Mouse (Mus musculus) kidney, postnatal 0 days (tissue): Measurements from ENCODE around the gene Cd3e. TPM values are rescaled to one million over a fixed set of nuclear protein-coding genes. Genes with fewer than 3 reads are reported as not detected.

Experiments
- ATAC-seq: fragments of 200-750 bp; cut with Nextera tagmentation; replicated peaks from 2 replicates; pipeline ENCODE4 v1.8.0; 2017; ENCODE audit warnings: low read depth, moderate number of reproducible peaks, moderate TSS enrichment, moderate library complexity; ENCODE audit not compliant: low FRiP score
- DNase-seq: peaks from one replicate; pipeline ENCODE4 v3.0.0-alpha.2; 2016; ENCODE audit warnings: low spot score
- H3K27ac ChIP-seq: fragments of 300-500 bp; sonication (generic); 2 replicates; pipeline ENCODE4 v1.5.1; 2014; ENCODE audit warnings: mild to moderate bottlenecking
- H3K27me3 ChIP-seq: fragments of 300-500 bp; sonication (generic); 2 replicates; pipeline ENCODE4 v1.6.1; 2014; ENCODE audit warnings: low read length, mixed read lengths; ENCODE audit not compliant: insufficient read depth
- H3K36me3 ChIP-seq: fragments of 300-500 bp; sonication (generic); 2 replicates; pipeline ENCODE4 v1.6.1; 2014; ENCODE audit warnings: low read length, mixed read lengths; ENCODE audit not compliant: insufficient read depth
- H3K4me1 ChIP-seq: fragments of 300-500 bp; sonication (generic); replicated peaks from 2 replicates; pipeline ENCODE4 v1.6.1; 2014; ENCODE audit warnings: antibody characterized with exemption, low read length, mixed read lengths; ENCODE audit not compliant: insufficient read depth
- H3K4me2 ChIP-seq: fragments of 300-500 bp; sonication (generic); 2 replicates; pipeline ENCODE4 v1.6.1; 2014; ENCODE audit warnings: mild to moderate bottlenecking, low read length, moderate library complexity, mixed read lengths
- H3K4me3 ChIP-seq: fragments of 300-500 bp; sonication (generic); replicated peaks from 2 replicates; pipeline ENCODE4 v1.5.1; 2014; ENCODE audit warnings: low read depth, low read length
- H3K9ac ChIP-seq: fragments of 300-500 bp; sonication (generic); 2 replicates; pipeline ENCODE4 v1.6.1; 2014; ENCODE audit warnings: low read depth, low read length
- H3K9me3 ChIP-seq: fragments of 300-500 bp; sonication (generic); replicated peaks from 2 replicates; pipeline ENCODE4 v1.6.1; 2016; ENCODE audit warnings: low read length, inconsistent platforms, mixed read lengths
- CTCF ChIP-seq: IDR thresholded peaks from 2 replicates; pipeline ENCODE4 v1.5.1; 2016; ENCODE audit warnings: antibody characterized with exemption, low read depth, mild to moderate bottlenecking, moderate library complexity
- WGBS: fragments of 180-500 bp; shearing (Covaris S2); extraction: QIAGEN DNeasy Blood & Tissue Kit; methylation state at CpG from one replicate; pipeline ENCODE4 v1.1.7; 2014; 5-methylcytosine and 5-hydroxymethylcytosine counted together
- polyA plus RNA-seq: library from polyadenylated mRNA; unstranded; fragments of >200 nt; fragmentation: Nextera tagmentation; extraction: Ambion mirVana; gene quantifications from 2 replicates; pipeline ENCODE4 v1.2.1, GENCODE M21; 2015

Gene Cd3e
- polyA plus RNA-seq, 1 experiment from 2014 or later: 0.08 TPM

DNA sequence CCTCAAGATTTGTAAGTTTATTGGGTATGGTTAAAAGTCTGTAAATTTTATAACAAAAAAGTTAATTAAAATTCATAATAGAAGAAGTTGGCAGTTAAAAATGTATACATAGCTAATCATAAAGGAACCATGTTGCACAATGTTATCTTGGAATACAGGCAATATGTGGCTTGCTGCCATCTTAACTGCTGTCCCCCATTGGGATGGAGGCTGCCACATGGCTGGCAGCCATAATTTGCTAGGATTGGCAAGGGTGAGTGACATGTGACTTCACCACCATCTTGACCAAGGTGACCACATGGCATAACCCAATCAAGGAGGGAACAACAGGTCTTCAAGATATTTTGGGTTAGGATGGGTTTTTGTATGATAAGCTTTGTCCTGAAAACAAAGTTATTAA is 17.2 kb downstream of the Cd3e start:
- no peak overlapping the region for H3K27ac ChIP-seq
- no peak overlapping the region for H3K9ac ChIP-seq
- no peaks in the 10 kb centered on the region for H3K27me3 ChIP-seq
- DNase-seq (no peak), ATAC-seq (no peak)
- TF ChIP-seq CTCF: no peak
- H3K4me1 ChIP-seq: no peaks in the 10 kb centered on the region
- H3K36me3 ChIP-seq: no peaks in the 10 kb centered on the region
- no peak overlapping the region for H3K4me3 ChIP-seq
- H3K9me3 ChIP-seq: no peaks in the 10 kb centered on the region
- H3K4me2 ChIP-seq: no peak overlapping the region

- Histone ChIP-seq H3K4me2 (no peak overlapping the region), H3K27me3 (no peaks in the 10 kb centered on the region), H3K9ac (no peak overlapping the region), H3K36me3 (no peaks in the 10 kb centered on the region), H3K4me3 (no peak overlapping the region), H3K4me1 (no peaks in the 10 kb centered on the region), H3K9me3 (no peaks in the 10 kb centered on the region), H3K27ac (no peak overlapping the region)
- 89% methylated on average over 2 of the region's 2 CpGs for WGBS
- ATAC-seq (no peak), DNase-seq (no peak)
- no peak for TF ChIP-seq CTCF
These were observed 17.6 kb downstream of the Cd3e start for GRCm38 (mm10) chr9:44991821-44992220.

GRCm38 (mm10) chr9:44986976-44987375 is 22.5 kb downstream of the Cd3e start:
- TF ChIP-seq CTCF: no peak
- H3K4me2 ChIP-seq: no peak overlapping the region
- no peaks in the 10 kb centered on the region for H3K9me3 ChIP-seq

DNA sequence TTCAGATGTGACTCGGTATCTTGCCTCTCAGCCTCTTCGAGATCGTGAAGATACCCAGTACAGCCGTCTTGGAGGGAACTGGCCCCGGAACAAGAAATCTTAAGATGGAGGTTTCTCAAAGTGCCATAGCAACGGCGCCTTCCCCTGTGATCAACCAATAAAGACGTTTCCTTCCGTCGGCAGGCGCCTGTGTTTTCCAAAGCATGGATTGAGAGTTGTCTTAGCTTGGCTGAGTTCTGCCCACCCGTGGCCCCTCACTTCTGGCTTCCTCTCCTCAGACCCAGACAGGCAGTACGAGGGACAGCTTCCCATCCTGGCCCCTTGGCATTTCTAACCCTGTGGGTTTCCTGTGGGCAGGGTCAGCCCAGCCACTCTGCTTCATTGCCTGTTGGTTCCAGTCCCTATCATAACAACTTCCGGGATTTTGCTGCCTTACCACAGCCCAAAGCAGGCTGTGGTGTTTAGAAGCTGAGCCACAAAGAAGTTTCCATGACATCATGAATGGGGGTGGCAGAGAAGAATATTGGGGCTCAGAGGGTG is 23.1 kb downstream of the Cd3e start:
- H3K27ac ChIP-seq: no peak overlapping the region
- H3K4me2 ChIP-seq: no peak overlapping the region
- no peak for ATAC-seq
- H3K27me3 ChIP-seq: no peaks in the 10 kb centered on the region
- 48% methylated on average over 14 of the region's 14 CpGs for WGBS
- no peak for TF ChIP-seq CTCF
- H3K4me1 ChIP-seq: no peaks in the 10 kb centered on the region
- H3K9me3 ChIP-seq: no peaks in the 10 kb centered on the region
- no peak overlapping the region for H3K9ac ChIP-seq
- DNase-seq: peak; percentile 9
- no peak overlapping the region for H3K4me3 ChIP-seq
- H3K36me3 ChIP-seq: no peaks in the 10 kb centered on the region

More at GRCm38 (mm10) chr9:44986976-44987375, 22.5 kb downstream of the Cd3e start:
- DNase-seq (no peak), ATAC-seq (no peak)
- Histone ChIP-seq H3K27ac (no peak overlapping the region), H3K27me3 (no peaks in the 10 kb centered on the region), H3K4me1 (no peaks in the 10 kb centered on the region), H3K36me3 (no peaks in the 10 kb centered on the region), H3K9ac (no peak overlapping the region), H3K4me3 (no peak overlapping the region)
- 58% methylated on average over 5 of the region's 5 CpGs for WGBS

GRCm38 (mm10) chr9:44985721-44986161 is 23.7 kb downstream of the Cd3e start:
- H3K36me3 ChIP-seq: no peaks in the 10 kb centered on the region
- no peak overlapping the region for H3K9ac ChIP-seq
- ATAC-seq (no peak), DNase-seq (no peak)
- no peak for TF ChIP-seq CTCF
- no peaks in the 10 kb centered on the region for H3K9me3 ChIP-seq
- no peak overlapping the region for H3K4me3 ChIP-seq
- H3K4me1 ChIP-seq: no peaks in the 10 kb centered on the region
- H3K27ac ChIP-seq: no peak overlapping the region
- 84% methylated on average over 3 of the region's 3 CpGs for WGBS
- H3K27me3 ChIP-seq: no peaks in the 10 kb centered on the region
- no peak overlapping the region for H3K4me2 ChIP-seq

GRCm38 (mm10) chr9:44983001-44983400 is 26.4 kb downstream of the Cd3e start:
- ATAC-seq (no peak), DNase-seq (no peak)
- no peaks in the 10 kb centered on the region for H3K9me3 ChIP-seq
- H3K27ac ChIP-seq: no peak overlapping the region
- H3K36me3 ChIP-seq: no peaks in the 10 kb centered on the region
- H3K4me2 ChIP-seq: no peak overlapping the region
- H3K4me1 ChIP-seq: no peaks in the 10 kb centered on the region
- no peak overlapping the region for H3K9ac ChIP-seq
- TF ChIP-seq CTCF: no peak
- H3K4me3 ChIP-seq: no peak overlapping the region
- 57% methylated on average over 2 of the region's 2 CpGs for whole genome bisulfite sequencing
- no peaks in the 10 kb centered on the region for H3K27me3 ChIP-seq

DNA sequence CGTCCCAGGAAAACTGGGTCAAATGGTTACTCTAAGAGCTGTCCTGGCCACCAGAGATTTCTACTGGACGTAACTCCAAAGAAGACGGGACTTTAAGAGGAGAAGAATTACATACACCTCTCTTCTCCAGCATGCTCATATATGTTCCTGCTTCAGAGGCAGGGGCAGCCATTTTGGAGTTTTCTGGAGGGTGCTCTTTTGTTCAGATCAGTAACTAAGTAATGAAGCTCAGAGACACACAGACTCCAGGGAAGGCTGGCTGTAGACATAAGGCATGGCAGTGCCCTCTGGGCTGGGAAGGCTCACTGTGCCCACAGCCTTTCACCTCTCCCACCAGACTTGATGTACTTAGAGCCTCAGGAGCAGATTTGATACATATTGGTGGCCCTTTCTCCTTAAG is 26.9 kb downstream of the Cd3e start:
- no peak for TF ChIP-seq CTCF
- 89% methylated on average over 3 of the region's 3 CpGs for WGBS
- H3K4me1 ChIP-seq: no peaks in the 10 kb centered on the region
- no peaks in the 10 kb centered on the region for H3K9me3 ChIP-seq
- no peak overlapping the region for H3K9ac ChIP-seq
- no peak overlapping the region for H3K4me3 ChIP-seq
- no peak for DNase-seq
- no peak for ATAC-seq
- no peak overlapping the region for H3K4me2 ChIP-seq
- no peak overlapping the region for H3K27ac ChIP-seq
- no peaks in the 10 kb centered on the region for H3K36me3 ChIP-seq
- no peaks in the 10 kb centered on the region for H3K27me3 ChIP-seq
